ENCODE assay signal across 8 mouse cellular contexts in the genomic region with DNA sequence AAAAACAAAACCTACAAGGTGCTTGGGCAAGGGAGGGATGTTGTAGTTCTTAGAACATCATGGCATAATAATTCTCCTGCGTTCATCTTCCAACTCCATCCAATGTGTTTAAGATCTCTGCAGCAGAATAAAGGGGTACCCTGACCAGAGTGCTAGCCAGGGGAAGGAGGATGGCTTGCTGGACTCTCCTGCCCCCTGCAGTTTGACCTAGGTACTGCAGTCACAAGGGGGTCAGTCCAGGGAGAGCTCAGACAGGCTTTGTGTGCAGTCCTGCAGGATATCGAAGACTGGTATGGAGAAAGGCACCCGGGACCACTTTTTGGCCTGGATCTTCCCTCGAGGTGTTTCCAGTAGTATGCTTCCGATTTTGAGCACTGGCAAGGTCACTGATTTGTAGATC. TPM values are rescaled to one million over a fixed set of nuclear protein-coding genes. Genes with fewer than 3 reads are reported as not detected.
DNase-seq lines count a peak whose midpoint lies in the region; ATAC-seq and TF ChIP-seq lines count a peak whose summit lies in the region.

No protein-coding gene starts in this region.

- H3K4me1 ChIP-seq in intestine, embryonic 14.5 days (replicated peaks; ENCODE audit: control insufficient read depth, insufficient read depth, low read length): peaks cover 7% of the 10 kb centered on the region; the same call in 1 of the 2 replicates
- peaks cover 10% of the 10 kb centered on the region; the same call in 1 of the 2 replicates for H3K4me1 ChIP-seq in intestine, embryonic 15.5 days (replicated peaks)
- H3K4me1 ChIP-seq in liver, adult 2 months (ENCODE audit: control insufficient read depth, insufficient read depth, low read length): no peaks in the 10 kb centered on the region

- no peak overlapping the region for H3K27ac ChIP-seq in intestine, embryonic 14.5 days (ENCODE audit: low read depth)
- no peak overlapping the region for H3K27ac ChIP-seq in intestine, embryonic 15.5 days
- no peak overlapping the region for H3K27ac ChIP-seq in liver, adult 2 months (replicated peaks; ENCODE audit: insufficient read depth, low read depth, low read length)

- peak; percentile 88 for DNase-seq in intestine, embryonic 14.5 days (ENCODE audit: low spot score)
- peak; percentile 51 for DNase-seq in Muller cell, postnatal 12 days (ENCODE audit: inconsistent ontology term)
- peak; percentile 84 to 93 for DNase-seq in heart, postnatal 10 days
- DNase-seq in liver, adult 2 months (ENCODE audit: extremely low read depth, low read depth, low spot score): peak; percentile 19
- peak; percentile 74 for DNase-seq in ovary, postnatal 36 days (ENCODE audit: low spot score)
- DNase-seq in thymus, postnatal 36 days: peak; percentile 68 to 78

- H3K9me3 ChIP-seq in intestine, embryonic 14.5 days (ENCODE audit: control insufficient read depth, low read length): no peaks in the 10 kb centered on the region
- H3K9me3 ChIP-seq in intestine, embryonic 15.5 days: no peaks in the 10 kb centered on the region

- peaks cover 16% of the 10 kb centered on the region for H3K27me3 ChIP-seq in intestine, embryonic 14.5 days (replicated peaks; ENCODE audit: control insufficient read depth, insufficient read depth, low read length)
- H3K27me3 ChIP-seq in intestine, embryonic 15.5 days (replicated peaks): peaks cover 5% of the 10 kb centered on the region; the same call in 1 of the 2 replicates
- H3K27me3 ChIP-seq in liver, adult 2 months (ENCODE audit: control insufficient read depth, insufficient read depth, low read length): no peaks in the 10 kb centered on the region; the same call in 1 of the 2 replicates

- H3K9ac ChIP-seq in intestine, embryonic 14.5 days (ENCODE audit: low read length): no peak overlapping the region
- no peak overlapping the region for H3K9ac ChIP-seq in intestine, embryonic 15.5 days
- H3K9ac ChIP-seq in liver, adult 2 months (ENCODE audit: low read depth, low read length): no peak overlapping the region

- ATAC-seq in intestine, embryonic 14.5 days (replicated peaks; ENCODE audit: low FRiP score, low TSS enrichment, low read depth): peak; percentile 57; the same call in 1 of the 2 replicates
- no peak for ATAC-seq in intestine, embryonic 15.5 days
- peak; percentile 67 for ATAC-seq in common myeloid progenitor, adult 5-6 weeks (replicated peaks; ENCODE audit: low read depth, poor library complexity, severe bottlenecking)

- 41% methylated on average over 5 of the region's 5 CpGs for WGBS in intestine, embryonic 14.5 days
- 38% methylated on average over 5 of the region's 5 CpGs for WGBS in intestine, embryonic 15.5 days
- 39% methylated on average over 5 of the region's 5 CpGs for WGBS in liver, adult 2 months

- H3K4me2 ChIP-seq in intestine, embryonic 14.5 days (ENCODE audit: low read length): no peak overlapping the region
- H3K4me2 ChIP-seq in intestine, embryonic 15.5 days (replicated peaks): no peak overlapping the region

- intact Hi-C loops in heart, postnatal 10 days (cut with DNase I): loop anchor here (1.0 kb wide), 2 partner anchors 68 to 125 kb away; no protein-coding TSS in a partner anchor

- no peaks in the 10 kb centered on the region for H3K79me2 ChIP-seq in liver, adult 2 months (ENCODE audit: control insufficient read depth, insufficient read depth, low read length)

- no peak overlapping the region for H3K4me3 ChIP-seq in intestine, embryonic 14.5 days (ENCODE audit: low read depth, low read length)
- H3K4me3 ChIP-seq in intestine, embryonic 15.5 days (replicated peaks): no peak overlapping the region
- no peak overlapping the region for H3K4me3 ChIP-seq in liver, adult 2 months (ENCODE audit: insufficient read depth, low read depth, low read length)

- H3K36me3 ChIP-seq in intestine, embryonic 14.5 days (ENCODE audit: control insufficient read depth, insufficient read depth, low read length): no peaks in the 10 kb centered on the region
- H3K36me3 ChIP-seq in intestine, embryonic 15.5 days: no peaks in the 10 kb centered on the region
- no peaks in the 10 kb centered on the region; the same call in 1 of the 2 replicates for H3K36me3 ChIP-seq in liver, adult 2 months (ENCODE audit: control insufficient read depth, insufficient read depth, low read length)

- no peak for TF ChIP-seq POLR2A in liver, adult 2 months (IDR thresholded peaks at IDR 0.05; ENCODE audit: extremely low read depth, insufficient read depth, low read length)

- TF ChIP-seq CTCF in liver, adult 2 months (IDR thresholded peaks at IDR 0.05; ENCODE audit: low read depth, low read length): peak; percentile 97

RNA-seq across cellular contexts. Expression of a gene that starts 2.7 kb away (rescaled TPM):
- polyA plus RNA-seq in intestine, embryonic 14.5 days (2014; fragmentation: Nextera tagmentation; extraction: Ambion mirVana): 0.26 TPM in 1 of 2 replicates, not detected in the other
- polyA plus RNA-seq in intestine, embryonic 15.5 days (2015; fragmentation: Nextera tagmentation; extraction: Ambion mirVana): 0.11 TPM in 2 replicates
- total RNA-seq in common myeloid progenitor, adult 5-6 weeks (2017): not detected in 2 replicates
- under 1 TPM; 0.30 to 0.65 TPM for total RNA-seq in heart, postnatal 10 days (2021)
- total RNA-seq in liver, adult 2 months (2014; rRNA removed): not detected in 2 replicates
- polyA plus RNA-seq in liver, adult 2 months (2012; rRNA removed): not detected in 2 replicates

RNA-seq across cellular contexts. Expression of a gene that starts 9.1 kb away (rescaled TPM):
- 2.2 and 2.4 TPM in 2 replicates for polyA plus RNA-seq in intestine, embryonic 14.5 days (2014; fragmentation: Nextera tagmentation; extraction: Ambion mirVana)
- 2.7 and 3.2 TPM in 2 replicates for polyA plus RNA-seq in intestine, embryonic 15.5 days (2015; fragmentation: Nextera tagmentation; extraction: Ambion mirVana)
- 23.7 and 25.9 TPM in 2 replicates for total RNA-seq in common myeloid progenitor, adult 5-6 weeks (2017)
- total RNA-seq in heart, postnatal 10 days (2021): under 1 TPM; 0.42 to 0.50 TPM
- total RNA-seq in liver, adult 2 months (2014; rRNA removed): 8.1 and 11.9 TPM in 2 replicates
- polyA plus RNA-seq in liver, adult 2 months (2012; rRNA removed): 9.2 and 16.3 TPM in 2 replicates

RNA-seq across cellular contexts. Expression of a gene that starts 17.3 kb away (rescaled TPM):
- 55.5 and 60.0 TPM in 2 replicates for polyA plus RNA-seq in intestine, embryonic 14.5 days (2014; fragmentation: Nextera tagmentation; extraction: Ambion mirVana)
- polyA plus RNA-seq in intestine, embryonic 15.5 days (2015; fragmentation: Nextera tagmentation; extraction: Ambion mirVana): 48.2 and 51.9 TPM in 2 replicates
- total RNA-seq in common myeloid progenitor, adult 5-6 weeks (2017): 30.3 and 35.3 TPM in 2 replicates
- 10 to 100 TPM; 16.1 to 16.6 TPM for total RNA-seq in heart, postnatal 10 days (2021)
- total RNA-seq in liver, adult 2 months (2014; rRNA removed): 3.3 and 4.9 TPM in 2 replicates
- polyA plus RNA-seq in liver, adult 2 months (2012; rRNA removed): 16.1 and 18.9 TPM in 2 replicates

RNA-seq across cellular contexts. Expression of a gene that starts 18.7 kb away (rescaled TPM):
- polyA plus RNA-seq in intestine, embryonic 14.5 days (2014; fragmentation: Nextera tagmentation; extraction: Ambion mirVana): 0.78 and 0.96 TPM in 2 replicates
- 0.40 and 0.54 TPM in 2 replicates for polyA plus RNA-seq in intestine, embryonic 15.5 days (2015; fragmentation: Nextera tagmentation; extraction: Ambion mirVana)
- 6.3 TPM in 1 of 2 replicates, not detected in the other for total RNA-seq in common myeloid progenitor, adult 5-6 weeks (2017)
- not detected for total RNA-seq in heart, postnatal 10 days (2021)
- total RNA-seq in liver, adult 2 months (2014; rRNA removed): not detected in 2 replicates
- polyA plus RNA-seq in liver, adult 2 months (2012; rRNA removed): not detected in 2 replicates

RNA-seq across cellular contexts. Expression of a gene that starts 43.1 kb away (rescaled TPM):
- 61.2 and 63.0 TPM in 2 replicates for polyA plus RNA-seq in intestine, embryonic 14.5 days (2014; fragmentation: Nextera tagmentation; extraction: Ambion mirVana)
- 26.1 and 26.3 TPM in 2 replicates for polyA plus RNA-seq in intestine, embryonic 15.5 days (2015; fragmentation: Nextera tagmentation; extraction: Ambion mirVana)
- 75.8 and 87.2 TPM in 2 replicates for total RNA-seq in common myeloid progenitor, adult 5-6 weeks (2017)
- total RNA-seq in heart, postnatal 10 days (2021): 10 to 100 TPM; 85.3 to 97.8 TPM
- total RNA-seq in liver, adult 2 months (2014; rRNA removed): 70.8 and 71.3 TPM in 2 replicates
- 140 and 149 TPM in 2 replicates for polyA plus RNA-seq in liver, adult 2 months (2012; rRNA removed)

Comparison
In these comparisons a context has a peak if more than half of its experiments do, and no peak if none do; other contexts are left out.
1. DNase-seq: peak in every context shown above with its lines; median percentile 88 in heart, postnatal 10 days; 88 in intestine, embryonic 14.5 days; 74 in ovary, postnatal 36 days; 73 in thymus, postnatal 36 days; 51 in Muller cell, postnatal 12 days; 19 in liver, adult 2 months.